Mouse (Mus musculus): ENCODE data around the gene Nfatc3.

DNA sequence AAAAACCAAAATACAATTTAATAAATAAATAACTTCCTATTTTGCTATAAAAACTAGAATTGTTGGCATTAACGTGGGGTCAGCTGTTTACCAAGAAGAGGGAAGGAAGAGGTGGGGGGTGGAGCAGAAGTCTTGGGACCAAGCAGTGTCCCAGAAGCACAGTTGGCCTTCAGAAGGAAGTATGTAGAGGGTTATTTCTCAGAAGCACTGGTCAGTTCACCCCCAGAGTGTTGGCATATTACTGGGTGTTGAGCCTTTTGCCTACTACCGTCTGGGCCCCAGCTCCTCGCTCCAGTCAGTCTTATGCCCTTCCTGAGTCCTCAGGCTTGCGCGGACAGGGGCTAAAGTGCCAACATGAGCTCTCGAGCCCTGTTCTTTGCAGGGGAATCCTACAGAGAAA is 90.4 kb downstream of the Nfatc3 start:
- TF ChIP-seq CTCF (IDR thresholded peaks at IDR 0.05; ENCODE audit: low read depth, low read length) (no peak), EP300 (IDR thresholded peaks at IDR 0.05; ENCODE audit: insufficient read depth, low read depth, low read length) (no peak)
